Mouse (Mus musculus) liver, adult 2 months (tissue): ENCODE measurements around the gene Tent5c.

Source experiments
- CTCF ChIP-seq: fragments of 200-500 bp; IDR thresholded peaks from 2 replicates; pipeline ENCODE4 v1.5.1; 2011; ENCODE audit warnings: low read depth, low read length, control low read depth
- POLR2A ChIP-seq: fragments of 200-500 bp; IDR thresholded peaks from 2 replicates; pipeline ENCODE4 v1.6.1; 2011; ENCODE audit warnings: low read length, control low read depth; ENCODE audit not compliant: insufficient read depth; ENCODE audit errors: extremely low read depth

GRCm38 (mm10) chr3:100436756-100437155 is 52.4 kb downstream of the Tent5c start:
- TF ChIP-seq CTCF (no peak), POLR2A (no peak)
